Mouse (Mus musculus): ENCODE results near the gene Apol6. TPM values are rescaled to one million over a fixed set of nuclear protein-coding genes. Genes with fewer than 3 reads are reported as not detected.
A peak's percentile ranks its signal among the peaks of the same experiment; 100 is the strongest.
"Not testable (repeated sequence)": the region's sequence is repeated elsewhere in the genome, so short reads cannot be mapped to it uniquely, and the experiment has no call there.

Apol6 gene
- total RNA-seq, 2 experiments from 2014 or later = not detected

GRCm38 (mm10) chr15:77029331-77029991 is 15.1 kb upstream of the Apol6 start:
- DNase-seq (ENCODE audit: low spot score in 2 of 2) = peak; percentile 28 to 69

GRCm38 (mm10) chr15:77031271-77031670 is 13.3 kb upstream of the Apol6 start:
- DNase-seq (ENCODE audit: low spot score in 2 of 2) = no peak

- no peak for DNase-seq (ENCODE audit: low spot score in 2 of 2)
Observed at GRCm38 (mm10) chr15:77034526-77034925, 10.0 kb upstream of the Apol6 start.

- no peak for DNase-seq (ENCODE audit: low spot score in 2 of 2)
Observed at GRCm38 (mm10) chr15:77035643-77036042, 8.9 kb upstream of the Apol6 start.

- no peak for DNase-seq (ENCODE audit: low spot score in 2 of 2)
Observed at GRCm38 (mm10) chr15:77036320-77036988, 8.1 kb upstream of the Apol6 start.

GRCm38 (mm10) chr15:77036989-77037277 is 7.6 kb upstream of the Apol6 start:
- no peak for DNase-seq (ENCODE audit: low spot score in 2 of 2)

- DNase-seq (ENCODE audit: low spot score in 2 of 2) = no peak
Observed at GRCm38 (mm10) chr15:77037278-77038161, 7.0 kb upstream of the Apol6 start.

- DNase-seq (ENCODE audit: low spot score in 2 of 2) = no peak
Observed at GRCm38 (mm10) chr15:77039211-77039700, 5.3 kb upstream of the Apol6 start.

- DNase-seq (ENCODE audit: low spot score in 2 of 2) = no peak
Observed at GRCm38 (mm10) chr15:77040784-77041183, 3.7 kb upstream of the Apol6 start.

GRCm38 (mm10) chr15:77045609-77046008 is 1.1 kb downstream of the Apol6 start:
- DNase-seq (ENCODE audit: low spot score in 2 of 2) = no peak

GRCm38 (mm10) chr15:77050570-77050969 is 6.0 kb downstream of the Apol6 start, which contains the start of gene Mb:
TSS of gene Mb (minus strand) at chr15:77050670.
- no peak for DNase-seq (ENCODE audit: low spot score in 2 of 2)

GRCm38 (mm10) chr15:77052176-77052575 is 7.6 kb downstream of the Apol6 start:
- DNase-seq (ENCODE audit: low spot score in 2 of 2) = no peak

GRCm38 (mm10) chr15:77053021-77053420 is 8.5 kb downstream of the Apol6 start:
- no peak for DNase-seq (ENCODE audit: low spot score in 2 of 2)

GRCm38 (mm10) chr15:77054611-77055175 is 10.2 kb downstream of the Apol6 start:
- no peak for DNase-seq (ENCODE audit: low spot score in 2 of 2)

- DNase-seq (ENCODE audit: low spot score in 2 of 2) = no peak
Observed at GRCm38 (mm10) chr15:77056001-77056790, 11.7 kb downstream of the Apol6 start.

GRCm38 (mm10) chr15:77056791-77057051 is 12.2 kb downstream of the Apol6 start:
- no peak for DNase-seq (ENCODE audit: low spot score in 2 of 2)

GRCm38 (mm10) chr15:77058566-77058965 is 14.0 kb downstream of the Apol6 start:
- DNase-seq (ENCODE audit: low spot score in 2 of 2) = no peak

GRCm38 (mm10) chr15:77059416-77059815 is 14.9 kb downstream of the Apol6 start:
- not testable (repeated sequence) for DNase-seq (ENCODE audit: low spot score in 2 of 2)

GRCm38 (mm10) chr15:77062746-77063145 is 18.2 kb downstream of the Apol6 start:
- no peak for DNase-seq (ENCODE audit: low spot score in 2 of 2)

- no peak for DNase-seq (ENCODE audit: low spot score in 2 of 2)
Observed at GRCm38 (mm10) chr15:77065259-77065852, 20.8 kb downstream of the Apol6 start.

GRCm38 (mm10) chr15:77066233-77066632 is 21.7 kb downstream of the Apol6 start:
- DNase-seq (ENCODE audit: low spot score in 2 of 2) = peak in 1 of 2 experiments; percentile 78
